In genomic region chr16:31677463-31677862, GRCm38 (mm10) we compare ENCODE assay signal across 26 mouse cellular contexts.
"Had no signal": no experiment of that assay in that cellular context is flagged by ENCODE, and none has a peak within 500 bp of the region (broad histone marks: within the 10 kb centered on the region; RNA-seq: fewer than 3 reads in every experiment).

No protein-coding gene starts in this region.

- ATAC-seq: hindbrain, embryonic 16.5 days; inflammation-experienced regulatory T-cells, adult 6 months; intestine, embryonic 15.5 days; intestine, postnatal 0 days had no signal

- H3K27me3 ChIP-seq: heart, embryonic 12.5 days; hindbrain, embryonic 12.5 days; intestine, embryonic 15.5 days; limb, embryonic 12.5 days; liver, embryonic 13.5 days had no signal

- H3K9me3 ChIP-seq: heart, embryonic 10.5 days; heart, embryonic 12.5 days; hindbrain, embryonic 10.5 days; hindbrain, embryonic 12.5 days; intestine, embryonic 15.5 days; limb, embryonic 10.5 days; limb, embryonic 12.5 days; liver, embryonic 13.5 days had no signal

- DNase-seq: gastrocnemius, adult 2 months; gastrocnemius, postnatal 10 days; gastrocnemius, postnatal 25 days; heart, adult 18-20 months; heart, postnatal 10 days; heart, postnatal 4 days; kidney, adult 18-20 months; kidney, adult 8-10 months; kidney, postnatal 10 days; kidney, postnatal 25 days; kidney, postnatal 4 days; liver; liver, embryonic 13.5 days had no signal

- H3K36me3 ChIP-seq: hindbrain, embryonic 12.5 days; intestine, embryonic 15.5 days had no signal

- H3K4me3 ChIP-seq: gastrocnemius, adult 2 months; heart, embryonic 10.5 days; heart, embryonic 12.5 days; hindbrain, embryonic 10.5 days; hindbrain, embryonic 12.5 days; intestine, embryonic 15.5 days; layer of hippocampus, adult 2 months; left cerebral cortex, adult 2 months; limb, embryonic 10.5 days; limb, embryonic 12.5 days; liver, embryonic 13.5 days had no signal

- H3K4me1 ChIP-seq: heart, embryonic 10.5 days; hindbrain, embryonic 10.5 days; hindbrain, embryonic 12.5 days; intestine, embryonic 15.5 days; limb, embryonic 10.5 days; limb, embryonic 12.5 days; liver, embryonic 13.5 days had no signal

- H3K9ac ChIP-seq: heart, embryonic 12.5 days; hindbrain, embryonic 12.5 days; hindbrain, embryonic 14.5 days; intestine, embryonic 15.5 days; limb, embryonic 12.5 days; liver, embryonic 13.5 days had no signal

- H3K27ac ChIP-seq: gastrocnemius, adult 2 months; heart, embryonic 10.5 days; hindbrain, embryonic 10.5 days; hindbrain, embryonic 12.5 days; hindbrain, embryonic 14.5 days; intestine, embryonic 15.5 days; layer of hippocampus, adult 2 months; left cerebral cortex, adult 2 months; limb, embryonic 10.5 days; limb, embryonic 12.5 days; liver, embryonic 13.5 days had no signal
